Mouse (Mus musculus) lung, embryonic 14.5 days (tissue): ENCODE measurements around the gene Zranb1. TPM values are rescaled to one million over a fixed set of nuclear protein-coding genes. Genes with fewer than 3 reads are reported as not detected.
A peak's percentile ranks its signal among the peaks of the same experiment; 100 is the strongest.

Experiments
- ATAC-seq: fragments of 200-750 bp; cut with Nextera tagmentation; 2 replicates; pipeline ENCODE4 v1.8.0; 2017; ENCODE audit warnings: mild to moderate bottlenecking, moderate TSS enrichment, moderate library complexity; ENCODE audit not compliant: insufficient read depth
- DNase-seq: peaks from one replicate; pipeline ENCODE4 v3.0.0-alpha.2; 2015
- H3K27ac ChIP-seq: fragments of 300-500 bp; sonication (generic); 2 replicates; pipeline ENCODE4 v1.5.1; 2014; ENCODE audit warnings: low read depth, mild to moderate bottlenecking, moderate library complexity
- H3K27me3 ChIP-seq: fragments of 300-500 bp; sonication (generic); 2 replicates; pipeline ENCODE4 v1.6.1; 2014; ENCODE audit warnings: low read length, control low read depth; ENCODE audit not compliant: insufficient read depth
- H3K36me3 ChIP-seq: fragments of 300-500 bp; sonication (generic); 2 replicates; pipeline ENCODE4 v1.6.1; 2014; ENCODE audit warnings: control low read depth; ENCODE audit not compliant: insufficient read depth
- H3K4me1 ChIP-seq: fragments of 300-500 bp; sonication (generic); 2 replicates; pipeline ENCODE4 v1.6.1; 2014; ENCODE audit warnings: antibody characterized with exemption, control low read depth; ENCODE audit not compliant: insufficient read depth
- H3K4me2 ChIP-seq: fragments of 300-500 bp; sonication (generic); 2 replicates; pipeline ENCODE4 v1.6.1; 2014; ENCODE audit warnings: mild to moderate bottlenecking
- H3K4me3 ChIP-seq: fragments of 300-500 bp; sonication (generic); 2 replicates; pipeline ENCODE4 v1.5.1; 2014; ENCODE audit warnings: low read depth, low read length
- H3K9ac ChIP-seq: fragments of 300-500 bp; sonication (generic); 2 replicates; pipeline ENCODE4 v1.6.1; 2014
- H3K9me3 ChIP-seq: fragments of 300-500 bp; sonication (generic); 2 replicates; pipeline ENCODE4 v1.6.1; 2016; ENCODE audit warnings: low read depth, low read length, control low read depth
- CTCF ChIP-seq: IDR thresholded peaks from 2 replicates; pipeline ENCODE4 v1.5.1; 2016; ENCODE audit warnings: antibody characterized with exemption, low read depth
- WGBS: fragments of 180-500 bp; shearing (Covaris S2); extraction: QIAGEN DNeasy Blood & Tissue Kit; methylation state at CpG from one replicate; pipeline ENCODE4 v1.1.7; 2014; 5-methylcytosine and 5-hydroxymethylcytosine counted together
- polyA plus RNA-seq: library from polyadenylated mRNA; unstranded; fragments of >200 nt; fragmentation: Nextera tagmentation; extraction: Ambion mirVana; gene quantifications from 2 replicates; pipeline ENCODE4 v1.2.1, GENCODE M21; 2014

Zranb1 gene
- polyA plus RNA-seq, 1 experiment from 2014 or later = 15.5 TPM

DNA sequence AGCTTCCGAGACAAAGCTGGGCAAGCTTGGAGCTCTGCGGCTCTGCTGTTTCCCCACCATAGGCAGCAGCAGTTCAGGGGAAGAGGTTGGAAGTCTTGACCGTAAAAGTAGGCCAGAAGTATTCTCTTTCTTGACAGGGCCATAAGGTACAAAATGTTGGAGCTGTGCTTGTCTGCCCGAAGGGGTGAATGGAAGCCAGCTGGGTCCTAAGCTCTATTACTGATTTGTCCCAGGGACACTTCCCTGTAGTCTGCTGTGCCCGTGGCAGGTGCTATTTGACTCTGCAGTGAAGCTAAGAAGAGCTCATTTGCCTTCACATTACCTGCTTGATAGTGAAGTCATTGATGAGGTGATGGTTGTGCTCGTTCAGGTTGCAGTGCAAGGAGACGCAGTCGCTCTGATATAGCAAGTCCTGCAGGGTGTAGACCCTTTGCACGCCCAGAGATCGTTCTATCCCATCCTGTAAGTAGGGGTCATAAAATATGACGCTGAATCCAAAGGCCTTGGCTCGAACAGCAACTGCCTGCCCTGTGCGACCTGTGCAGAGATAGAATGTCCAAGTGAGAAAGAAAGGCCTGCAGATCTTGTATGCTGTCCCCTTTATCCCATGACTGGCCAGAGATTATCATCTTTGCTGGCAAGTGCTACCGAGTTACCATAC is 60.4 kb downstream of the Zranb1 start:
- Histone ChIP-seq H3K4me3 (no peak overlapping the region), H3K4me1 (no peaks in the 10 kb centered on the region), H3K27me3 (no peaks in the 10 kb centered on the region), H3K9ac (no peak overlapping the region), H3K9me3 (no peaks in the 10 kb centered on the region), H3K27ac (no peak overlapping the region), H3K36me3 (peaks cover 88% of the 10 kb centered on the region), H3K4me2 (no peak overlapping the region)
- 90% methylated on average over 14 of the region's 14 CpGs for WGBS
- ATAC-seq (no peak), DNase-seq (no peak)
- no peak for TF ChIP-seq CTCF

DNA sequence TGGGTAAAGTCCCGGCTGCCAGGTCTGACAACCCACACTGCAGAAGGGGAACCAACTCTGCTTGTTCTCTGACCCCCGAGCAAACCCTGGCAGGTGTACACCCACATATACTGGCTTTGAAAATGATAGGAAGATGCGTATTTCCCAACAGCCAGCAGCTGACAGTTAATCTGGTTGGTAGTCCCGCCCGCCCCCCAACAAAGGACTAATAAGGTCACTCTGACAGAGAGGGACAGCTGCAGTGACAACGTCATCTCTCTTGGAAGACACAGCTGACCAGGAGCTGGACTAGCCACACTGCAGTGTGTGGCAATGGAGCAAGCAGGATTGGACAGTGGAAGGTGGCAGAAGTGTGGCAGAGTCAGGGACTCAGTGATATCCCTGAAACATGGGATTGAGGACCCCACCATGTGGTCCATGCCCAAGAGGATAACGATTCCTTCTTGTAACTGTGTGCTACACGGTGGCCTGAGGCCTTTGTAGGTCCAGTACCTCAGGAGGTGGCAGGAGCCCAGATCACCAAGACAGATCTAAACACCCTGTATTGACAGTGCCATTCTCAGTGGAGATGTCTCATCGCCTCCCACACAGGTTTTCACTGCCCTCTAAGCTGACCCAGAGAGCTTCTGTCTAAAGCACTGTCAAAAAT is 62.1 kb downstream of the Zranb1 start:
- 89% methylated on average over 9 of the region's 9 CpGs for WGBS
- no peak for TF ChIP-seq CTCF
- ATAC-seq (no peak), DNase-seq (no peak)
- Histone ChIP-seq H3K9me3 (no peaks in the 10 kb centered on the region), H3K9ac (no peak overlapping the region), H3K36me3 (peaks cover 95% of the 10 kb centered on the region), H3K27ac (no peak overlapping the region), H3K4me3 (no peak overlapping the region), H3K27me3 (no peaks in the 10 kb centered on the region), H3K4me2 (no peak overlapping the region), H3K4me1 (no peaks in the 10 kb centered on the region)

DNA sequence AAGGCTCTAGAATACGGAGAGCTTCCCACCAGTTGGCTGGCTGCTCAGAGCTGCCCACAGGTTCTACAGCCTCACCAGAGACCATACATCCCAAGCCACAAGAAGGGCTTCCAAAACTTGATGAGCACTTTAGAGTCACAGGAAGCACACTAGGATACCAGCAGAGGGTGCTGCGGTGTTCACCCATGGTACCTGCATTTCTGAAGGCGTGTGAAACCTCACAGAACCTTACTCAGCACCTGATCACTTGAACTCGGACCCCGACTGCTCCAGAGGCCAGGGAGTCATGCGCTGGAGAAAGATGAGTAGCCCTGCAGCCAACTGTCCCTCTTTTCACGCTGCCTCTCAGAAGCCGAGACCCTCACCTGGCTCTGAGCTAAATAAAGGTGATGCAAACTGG is 63.2 kb downstream of the Zranb1 start:
- ATAC-seq = no peak
- no peak for DNase-seq

DNA sequence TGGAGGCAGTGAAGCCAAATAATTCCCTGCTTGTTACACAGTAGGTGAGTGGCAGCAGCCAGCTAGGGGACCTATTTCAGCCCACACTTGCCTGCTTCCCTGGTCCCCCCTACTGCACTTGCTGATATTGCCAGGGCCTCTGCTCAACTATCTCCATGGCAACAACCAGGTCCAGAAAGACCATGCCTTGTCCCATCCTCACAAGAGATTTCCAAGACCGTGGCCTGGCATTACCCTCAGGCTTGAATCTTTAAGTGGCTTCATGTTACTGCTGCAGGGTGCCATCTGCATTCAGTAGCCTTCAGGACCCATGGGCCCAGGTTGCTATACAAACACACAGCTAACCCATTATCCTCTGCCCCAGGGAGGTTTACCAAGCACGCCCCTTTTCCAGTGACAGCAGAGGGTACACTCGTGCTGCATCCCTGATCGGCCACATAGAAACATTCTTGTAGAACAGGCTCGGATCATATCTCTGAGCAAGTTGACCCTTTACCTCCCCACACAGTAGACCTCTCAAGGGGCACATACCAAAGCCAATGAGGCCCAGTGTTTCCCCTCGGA is 63.8 kb downstream of the Zranb1 start:
- Histone ChIP-seq H3K27ac (no peak overlapping the region), H3K4me2 (no peak overlapping the region), H3K4me1 (no peaks in the 10 kb centered on the region), H3K4me3 (no peak overlapping the region), H3K27me3 (no peaks in the 10 kb centered on the region), H3K9me3 (no peaks in the 10 kb centered on the region), H3K36me3 (peaks cover 95% of the 10 kb centered on the region), H3K9ac (no peak overlapping the region)
- 67% methylated on average over 6 of the region's 6 CpGs for WGBS
- ATAC-seq (no peak), DNase-seq (no peak)
- no peak for TF ChIP-seq CTCF

More for the DNA sequence above, 63.2 kb downstream of the Zranb1 start:
- Histone ChIP-seq H3K9me3 (no peaks in the 10 kb centered on the region), H3K27me3 (no peaks in the 10 kb centered on the region), H3K27ac (no peak overlapping the region), H3K36me3 (peaks cover 95% of the 10 kb centered on the region), H3K4me2 (no peak overlapping the region), H3K4me1 (no peaks in the 10 kb centered on the region), H3K4me3 (no peak overlapping the region), H3K9ac (no peak overlapping the region)
- WGBS = 89% methylated on average over 8 of the region's 8 CpGs
- peak; percentile 29 for TF ChIP-seq CTCF

DNA sequence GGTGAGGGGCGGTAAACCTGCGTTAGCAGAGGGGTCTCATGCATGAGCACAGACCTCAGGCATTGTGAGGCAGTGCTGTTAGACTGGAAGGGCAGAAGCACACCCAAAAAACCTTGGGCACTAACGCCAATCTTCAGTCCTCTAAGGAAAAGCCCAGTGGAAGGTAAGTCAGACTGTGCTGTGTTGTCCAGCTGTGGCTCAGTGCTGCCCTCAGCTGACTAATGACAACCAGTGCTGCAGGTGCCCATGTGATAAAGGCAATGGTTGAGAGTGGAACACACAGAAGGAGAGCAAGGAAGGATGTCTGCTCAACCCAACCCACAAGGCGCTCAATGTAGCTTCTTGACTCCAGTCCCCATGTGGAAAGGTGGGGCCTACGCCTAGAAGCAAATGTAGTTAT is 65.4 kb downstream of the Zranb1 start:
- no peak overlapping the region for H3K27ac ChIP-seq
- no peaks in the 10 kb centered on the region for H3K27me3 ChIP-seq
- H3K4me2 ChIP-seq = no peak overlapping the region
- H3K9me3 ChIP-seq = no peaks in the 10 kb centered on the region
- H3K9ac ChIP-seq = no peak overlapping the region
- TF ChIP-seq CTCF = peak; percentile 50
- H3K4me3 ChIP-seq = no peak overlapping the region
- H3K36me3 ChIP-seq = peaks cover 88% of the 10 kb centered on the region
- peak; percentile 52; the same call in 1 of the 2 replicates for ATAC-seq
- no peak for DNase-seq
- 87% methylated on average over 5 of the region's 5 CpGs for WGBS
- H3K4me1 ChIP-seq = no peaks in the 10 kb centered on the region

DNA sequence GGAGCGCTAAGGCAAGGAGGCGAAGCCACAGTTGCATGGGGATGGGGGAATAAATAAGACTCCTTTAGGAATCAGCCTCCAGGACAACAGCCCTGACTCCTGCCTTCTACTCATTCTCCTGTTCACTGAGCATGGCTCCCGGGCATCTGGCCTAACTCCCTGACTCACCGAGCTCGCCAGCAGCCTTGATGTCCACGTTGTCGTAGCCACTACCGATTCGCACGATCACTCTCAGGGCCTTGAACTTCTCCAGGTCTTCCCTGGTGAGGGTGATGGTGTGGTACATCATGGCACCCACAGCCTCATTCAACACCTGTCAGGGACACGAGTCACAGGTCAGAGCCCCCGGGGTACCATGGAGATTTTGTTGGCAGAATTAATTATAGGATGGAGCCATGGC is 67.7 kb downstream of the Zranb1 start:
- Histone ChIP-seq H3K36me3 (peaks cover 70% of the 10 kb centered on the region), H3K4me3 (no peak overlapping the region), H3K27me3 (no peaks in the 10 kb centered on the region), H3K4me2 (no peak overlapping the region), H3K27ac (no peak overlapping the region), H3K4me1 (no peaks in the 10 kb centered on the region), H3K9ac (no peak overlapping the region), H3K9me3 (no peaks in the 10 kb centered on the region)
- DNase-seq (no peak), ATAC-seq (no peak)
- WGBS = 94% methylated on average over 12 of the region's 12 CpGs
- no peak for TF ChIP-seq CTCF

DNA sequence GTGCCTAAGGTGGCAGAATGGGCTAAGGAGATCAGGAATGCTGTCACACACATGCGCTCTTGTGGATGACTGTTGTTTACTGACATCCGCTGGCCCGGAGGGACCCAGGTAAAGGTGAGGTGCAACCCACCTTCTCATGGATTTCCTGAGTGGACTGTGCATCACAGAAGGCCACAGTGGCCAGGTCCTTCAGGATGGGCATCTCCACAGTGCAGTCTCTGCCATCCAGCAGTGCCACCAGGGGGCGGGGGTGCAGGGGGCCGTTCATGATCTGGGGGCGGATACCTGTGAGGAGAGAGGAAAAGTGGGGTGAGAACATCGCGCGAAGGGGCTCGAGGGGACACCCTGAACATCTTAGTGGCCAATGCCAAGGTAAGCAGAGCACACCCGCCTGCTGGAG is 68.1 kb downstream of the Zranb1 start:
- H3K4me2 ChIP-seq = no peak overlapping the region
- DNase-seq (no peak), ATAC-seq (no peak)
- H3K36me3 ChIP-seq = peaks cover 65% of the 10 kb centered on the region
- no peak for TF ChIP-seq CTCF
- no peaks in the 10 kb centered on the region for H3K4me1 ChIP-seq
- H3K27ac ChIP-seq = no peak overlapping the region
- H3K4me3 ChIP-seq = no peak overlapping the region
- WGBS = 94% methylated on average over 11 of the region's 11 CpGs
- no peak overlapping the region for H3K9ac ChIP-seq
- H3K9me3 ChIP-seq = no peaks in the 10 kb centered on the region
- H3K27me3 ChIP-seq = no peaks in the 10 kb centered on the region
